Mouse (Mus musculus) right cerebral cortex, adult 18-20 months (tissue): Measurements from ENCODE around the gene Hspg2.
"Not testable (repeated sequence)": the region's sequence is repeated elsewhere in the genome, so short reads cannot be mapped to it uniquely, and the experiment has no call there.

Experiments
- DNase-seq: peaks from one replicate; pipeline ENCODE4 v3.0.0; 2022; ENCODE audit warnings: mixed read lengths

Hspg2 gene

GRCm38 (mm10) chr4:137580299-137580698 lies 111.7 kb downstream of the Hspg2 start:
- no peak for DNase-seq

- no peak for DNase-seq
Measured at GRCm38 (mm10) chr4:137581815-137582214, 113.2 kb downstream of the Hspg2 start.

- DNase-seq = not testable (repeated sequence)
Measured at GRCm38 (mm10) chr4:137589095-137589494, 120.5 kb downstream of the Hspg2 start.

GRCm38 (mm10) chr4:137589586-137589985 lies 121.0 kb downstream of the Hspg2 start:
- no peak for DNase-seq

- DNase-seq = no peak
Measured at GRCm38 (mm10) chr4:137590961-137591360, 122.4 kb downstream of the Hspg2 start.

- peak; percentile 99 for DNase-seq
Measured at GRCm38 (mm10) chr4:137593601-137594495, 125.3 kb downstream of the Hspg2 start, which contains the start of gene Usp48. Gene Usp48 (plus strand): TSS chr4:137593755.

- peak; percentile 37 for DNase-seq
Measured at GRCm38 (mm10) chr4:137594496-137595270, 126.1 kb downstream of the Hspg2 start.

- DNase-seq = no peak
Measured at GRCm38 (mm10) chr4:137597098-137597630, 128.6 kb downstream of the Hspg2 start.

- DNase-seq = no peak
Measured at GRCm38 (mm10) chr4:137598577-137598976, 130.0 kb downstream of the Hspg2 start.

- no peak for DNase-seq
Measured at GRCm38 (mm10) chr4:137603449-137604171, 135.0 kb downstream of the Hspg2 start.

- no peak for DNase-seq
Measured at GRCm38 (mm10) chr4:137607023-137607422, 138.5 kb downstream of the Hspg2 start.

GRCm38 (mm10) chr4:137609281-137609680 lies 140.7 kb downstream of the Hspg2 start:
- DNase-seq = no peak

GRCm38 (mm10) chr4:137609702-137610101 lies 141.1 kb downstream of the Hspg2 start:
- DNase-seq = no peak

GRCm38 (mm10) chr4:137610256-137610655 lies 141.7 kb downstream of the Hspg2 start:
- no peak for DNase-seq
